Mouse (Mus musculus) forebrain, embryonic 16.5 days (tissue): Measurements from ENCODE around the gene 1700025G04Rik. TPM values are rescaled to one million over a fixed set of nuclear protein-coding genes. Genes with fewer than 3 reads are reported as not detected.
"Not testable (repeated sequence)": the region's sequence is repeated elsewhere in the genome, so short reads cannot be mapped to it uniquely, and the experiment has no call there.

Experiments
- ATAC-seq: fragments of 200-750 bp; cut with Nextera tagmentation; 2 replicates; pipeline ENCODE4 v1.8.0; 2017; ENCODE audit warnings: mild to moderate bottlenecking, moderate library complexity
- H3K27ac ChIP-seq: fragments of 300-500 bp; sonication (generic); 2 replicates; pipeline ENCODE4 v1.5.1; 2014; ENCODE audit warnings: low read length, control low read depth
- H3K27me3 ChIP-seq: fragments of 300-500 bp; sonication (generic); replicated peaks from 2 replicates; pipeline ENCODE4 v1.6.1; 2014; ENCODE audit warnings: low read length; ENCODE audit not compliant: control insufficient read depth, insufficient read depth
- H3K36me3 ChIP-seq: fragments of 300-500 bp; sonication (generic); 2 replicates; pipeline ENCODE4 v1.6.1; 2014; ENCODE audit not compliant: control insufficient read depth, insufficient read depth
- H3K4me1 ChIP-seq: fragments of 300-500 bp; sonication (generic); replicated peaks from 2 replicates; pipeline ENCODE4 v1.6.1; 2014; ENCODE audit warnings: low read length; ENCODE audit not compliant: control insufficient read depth, insufficient read depth
- H3K4me2 ChIP-seq: fragments of 300-500 bp; sonication (generic); 2 replicates; pipeline ENCODE4 v1.6.1; 2014; ENCODE audit warnings: mild to moderate bottlenecking, low read length, control low read depth
- H3K4me3 ChIP-seq: fragments of 300-500 bp; sonication (generic); replicated peaks from 2 replicates; pipeline ENCODE4 v1.5.1; 2014; ENCODE audit warnings: mild to moderate bottlenecking, low read length, control low read depth
- H3K9ac ChIP-seq: fragments of 300-500 bp; sonication (generic); replicated peaks from 2 replicates; pipeline ENCODE4 v1.6.1; 2014; ENCODE audit warnings: low read depth, low read length, control low read depth
- H3K9me3 ChIP-seq: fragments of 300-500 bp; sonication (generic); 2 replicates; pipeline ENCODE4 v1.6.1; 2016; ENCODE audit warnings: low read length; ENCODE audit not compliant: control insufficient read depth
- WGBS: fragments of 180-500 bp; shearing (Covaris S2); extraction: QIAGEN DNeasy Blood & Tissue Kit; methylation state at CpG from one replicate; pipeline ENCODE4 v1.1.7; 2014; 5-methylcytosine and 5-hydroxymethylcytosine counted together
- polyA plus RNA-seq: library from polyadenylated mRNA; unstranded; fragments of >200 nt; fragmentation: Nextera tagmentation; extraction: Ambion mirVana; gene quantifications from 2 replicates; pipeline ENCODE4 v1.2.1, GENCODE M21; 2015

Gene 1700025G04Rik
- polyA plus RNA-seq, 1 experiment from 2014 or later: 31.2 TPM

DNA sequence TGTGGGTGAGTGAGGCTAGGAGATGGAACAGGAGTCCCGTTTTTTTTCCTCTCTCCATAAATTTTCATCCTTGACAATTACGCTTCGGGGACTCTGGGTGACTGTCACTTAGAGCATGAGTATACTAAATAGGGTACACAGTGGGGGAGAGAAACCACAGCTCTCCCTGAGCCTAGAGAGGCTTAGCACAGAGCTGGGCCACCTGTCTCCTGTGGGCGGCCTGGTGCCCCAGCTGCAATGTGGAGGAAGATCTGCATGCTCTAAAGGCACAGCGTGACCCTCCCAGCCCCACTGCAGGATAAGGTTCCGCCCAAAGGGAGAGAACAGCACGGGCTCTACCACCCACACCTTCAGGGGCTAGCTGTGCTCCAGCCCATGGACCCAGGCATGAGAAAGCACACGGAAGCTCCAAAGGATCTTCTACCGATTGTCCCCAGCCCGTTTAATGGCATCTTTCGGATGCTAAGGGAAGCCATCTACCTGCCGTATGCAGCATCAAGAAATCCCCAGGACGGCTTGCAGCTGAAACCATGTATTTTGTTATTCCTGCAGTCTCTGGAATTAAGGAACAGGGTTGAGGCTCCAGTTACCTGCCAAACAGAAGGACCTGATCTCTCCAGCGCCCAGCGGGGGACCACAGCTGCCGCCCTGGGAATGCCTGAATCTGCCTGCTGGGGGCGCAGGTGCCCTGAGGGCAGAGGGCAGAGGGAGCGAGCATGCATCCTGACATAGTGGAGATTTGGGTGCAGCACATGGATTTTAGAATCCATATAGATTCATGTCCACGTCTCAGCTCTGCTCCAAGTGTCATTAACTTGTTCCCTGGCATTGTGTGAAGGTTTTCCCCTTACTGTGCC, 243.8 kb downstream of the 1700025G04Rik start:
- 69% methylated on average over 19 of the region's 19 CpGs for WGBS
- Histone ChIP-seq H3K9me3 (no peaks in the 10 kb centered on the region), H3K27me3 (no peaks in the 10 kb centered on the region), H3K4me1 (no peaks in the 10 kb centered on the region), H3K4me2 (no peak overlapping the region), H3K36me3 (no peaks in the 10 kb centered on the region), H3K9ac (no peak overlapping the region), H3K4me3 (no peak overlapping the region), H3K27ac (no peak overlapping the region)
- ATAC-seq: 0 out of 2 replicates have a peak, but pooled peaks have one; percentile 33

GRCm38 (mm10) chr1:151845252-151845832, 244.6 kb downstream of the 1700025G04Rik start:
- H3K27me3 ChIP-seq: no peaks in the 10 kb centered on the region
- no peaks in the 10 kb centered on the region for H3K36me3 ChIP-seq
- H3K9me3 ChIP-seq: no peaks in the 10 kb centered on the region
- H3K9ac ChIP-seq: no peak overlapping the region
- no peak overlapping the region for H3K27ac ChIP-seq
- no peak overlapping the region for H3K4me2 ChIP-seq
- WGBS: 51% methylated on average over 17 of the region's 17 CpGs
- no peaks in the 10 kb centered on the region for H3K4me1 ChIP-seq
- no peak overlapping the region for H3K4me3 ChIP-seq
- no peak for ATAC-seq

GRCm38 (mm10) chr1:151840345-151840744, 249.6 kb downstream of the 1700025G04Rik start:
- H3K27me3 ChIP-seq: not testable (repeated sequence)
- 93% methylated on average over 1 of the region's 1 CpGs for WGBS

DNA sequence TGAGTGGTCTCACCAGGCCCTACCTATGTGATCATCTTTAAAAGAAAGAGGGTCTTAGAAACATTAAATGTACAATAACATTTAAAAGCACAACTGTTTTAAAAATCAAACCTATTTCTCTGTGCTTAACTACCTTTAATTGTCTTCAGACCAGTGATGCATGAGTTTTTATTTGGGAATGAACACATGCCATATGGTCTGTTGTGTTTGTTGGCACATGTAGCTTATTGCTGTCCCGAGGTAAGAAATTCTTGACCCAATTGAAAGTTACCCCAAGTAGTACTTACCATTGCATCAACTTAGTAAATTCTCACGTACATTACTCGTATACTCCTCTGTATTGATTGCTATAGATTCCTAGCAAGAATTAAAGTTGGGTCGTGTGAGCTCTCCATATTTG, 254.7 kb downstream of the 1700025G04Rik start:
- no peak overlapping the region for H3K4me2 ChIP-seq
- no peak for ATAC-seq
- peaks cover 2% of the 10 kb centered on the region for H3K9me3 ChIP-seq
- 84% methylated on average over 4 of the region's 4 CpGs for WGBS
- H3K27me3 ChIP-seq: no peaks in the 10 kb centered on the region
- no peak overlapping the region for H3K9ac ChIP-seq
- no peak overlapping the region for H3K4me3 ChIP-seq
- no peaks in the 10 kb centered on the region for H3K4me1 ChIP-seq
- no peak overlapping the region for H3K27ac ChIP-seq
- H3K36me3 ChIP-seq: no peaks in the 10 kb centered on the region

More at GRCm38 (mm10) chr1:151840345-151840744, 249.6 kb downstream of the 1700025G04Rik start:
- not testable (repeated sequence) for H3K4me2 ChIP-seq, H3K9ac ChIP-seq, H3K4me3 ChIP-seq, ATAC-seq, H3K27ac ChIP-seq, H3K9me3 ChIP-seq, H3K36me3 ChIP-seq, H3K4me1 ChIP-seq

- WGBS: 85% methylated on average over 3 of the region's 3 CpGs
- H3K4me3 ChIP-seq: no peak overlapping the region
- no peak overlapping the region for H3K4me2 ChIP-seq
These were observed 258.1 kb downstream of the 1700025G04Rik start for GRCm38 (mm10) chr1:151831791-151832190.

DNA sequence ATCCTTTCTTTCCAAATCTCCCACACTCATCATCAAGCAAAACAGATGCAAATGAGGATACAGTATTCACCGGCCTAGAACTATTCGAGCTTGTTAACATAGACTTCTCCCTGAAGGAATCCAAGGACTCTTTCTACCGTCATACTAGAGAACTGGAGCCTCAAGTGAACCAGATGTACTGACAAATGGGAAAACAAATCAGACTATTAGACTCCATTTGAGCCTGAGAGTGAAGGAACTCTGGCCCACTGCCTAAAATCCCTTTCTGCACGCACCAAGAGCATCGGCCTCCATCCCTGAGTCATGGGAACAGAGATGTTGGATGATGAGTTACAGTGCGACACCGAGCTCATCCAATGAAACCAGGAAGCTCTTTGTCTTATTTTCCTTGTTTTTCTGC, 264.9 kb downstream of the 1700025G04Rik start:
- Histone ChIP-seq H3K4me1 (peaks cover 8% of the 10 kb centered on the region), H3K4me3 (no peak overlapping the region), H3K4me2 (no peak overlapping the region), H3K9me3 (no peaks in the 10 kb centered on the region), H3K9ac (no peak overlapping the region), H3K36me3 (no peaks in the 10 kb centered on the region), H3K27ac (no peak overlapping the region), H3K27me3 (no peaks in the 10 kb centered on the region)
- peak; percentile 46; the same call in 1 of the 2 replicates for ATAC-seq
- 39% methylated on average over 7 of the region's 7 CpGs for WGBS

More at GRCm38 (mm10) chr1:151831791-151832190, 258.1 kb downstream of the 1700025G04Rik start:
- Histone ChIP-seq H3K36me3 (no peaks in the 10 kb centered on the region), H3K27ac (no peak overlapping the region), H3K27me3 (no peaks in the 10 kb centered on the region), H3K9me3 (peaks cover 2% of the 10 kb centered on the region), H3K9ac (no peak overlapping the region), H3K4me1 (no peaks in the 10 kb centered on the region)
- no peak for ATAC-seq

DNA sequence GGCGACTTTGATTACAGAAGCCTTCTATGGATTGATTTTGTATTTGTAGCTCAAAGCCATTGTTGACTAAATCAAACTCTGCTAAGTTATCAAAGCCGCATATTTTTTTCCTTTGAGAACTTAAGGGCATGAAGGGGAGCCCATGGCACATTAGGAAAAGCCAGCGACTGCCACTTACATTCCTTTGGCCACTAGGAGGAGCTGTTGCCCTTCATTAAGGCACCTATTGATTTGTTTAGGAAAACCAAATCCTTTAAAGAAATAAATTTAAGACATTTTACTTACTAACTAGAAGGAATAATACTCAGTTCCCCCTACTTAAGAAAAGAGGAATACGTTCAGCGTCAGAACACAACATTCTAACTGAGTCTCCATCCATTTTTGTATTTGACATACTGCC, 269.5 kb downstream of the 1700025G04Rik start:
- no peaks in the 10 kb centered on the region for H3K9me3 ChIP-seq
- H3K27me3 ChIP-seq: no peaks in the 10 kb centered on the region
- no peak overlapping the region for H3K4me3 ChIP-seq
- H3K9ac ChIP-seq: no peak overlapping the region
- peaks cover 8% of the 10 kb centered on the region for H3K4me1 ChIP-seq
- 0 out of 2 replicates have a peak, but pooled peaks have one; percentile 22 for ATAC-seq
- 25% methylated on average over 5 of the region's 5 CpGs for WGBS
- H3K36me3 ChIP-seq: peaks cover 3% of the 10 kb centered on the region; the same call in 1 of the 2 replicates
- no peak overlapping the region for H3K27ac ChIP-seq
- no peak overlapping the region for H3K4me2 ChIP-seq

DNA sequence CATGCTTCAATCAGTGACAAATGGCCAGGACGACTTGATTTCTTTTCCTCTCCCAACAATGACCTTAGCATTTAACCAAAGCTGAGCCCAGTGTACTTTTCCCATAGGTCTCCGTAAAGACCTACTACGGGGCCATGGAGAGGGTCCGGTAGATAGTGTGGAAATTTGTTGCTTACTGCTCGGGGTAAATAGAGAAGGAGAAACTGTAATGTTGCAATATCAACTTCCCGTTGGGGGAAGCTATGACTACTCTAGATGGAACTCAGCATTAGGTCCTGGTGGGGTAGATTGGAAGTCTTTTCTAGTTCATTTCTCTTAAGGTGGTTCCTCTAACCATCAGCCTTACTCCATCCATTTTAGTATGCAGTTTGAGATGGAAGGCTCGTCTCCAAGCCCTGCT, 270.7 kb downstream of the 1700025G04Rik start:
- no peak overlapping the region for H3K9ac ChIP-seq
- no peak overlapping the region for H3K27ac ChIP-seq
- H3K4me1 ChIP-seq: no peaks in the 10 kb centered on the region
- H3K9me3 ChIP-seq: no peaks in the 10 kb centered on the region
- ATAC-seq: no peak
- H3K4me3 ChIP-seq: no peak overlapping the region
- 91% methylated on average over 7 of the region's 7 CpGs for WGBS
- peaks cover 3% of the 10 kb centered on the region; the same call in 1 of the 2 replicates for H3K36me3 ChIP-seq
- H3K4me2 ChIP-seq: no peak overlapping the region
- no peaks in the 10 kb centered on the region for H3K27me3 ChIP-seq

DNA sequence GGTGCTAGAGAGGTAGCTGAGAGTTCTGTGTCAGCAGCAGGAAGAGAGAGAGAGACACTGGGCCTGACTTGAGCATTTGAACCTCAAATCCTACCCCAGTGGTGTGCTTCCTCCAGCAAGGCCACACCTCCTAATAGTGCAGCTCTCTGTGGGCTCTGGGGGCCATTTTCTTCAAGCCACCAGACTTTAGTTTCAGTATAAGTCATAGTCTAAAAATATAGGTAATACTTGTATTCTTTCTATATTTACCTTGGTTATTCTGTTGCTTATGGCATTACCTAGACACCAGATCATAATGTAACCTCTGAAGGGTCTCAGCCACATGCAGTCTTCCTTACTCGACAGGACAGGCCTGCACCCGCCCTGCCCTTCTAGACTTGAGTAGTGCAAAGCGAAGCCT, 273.9 kb downstream of the 1700025G04Rik start:
- no peak overlapping the region for H3K4me2 ChIP-seq
- H3K4me3 ChIP-seq: no peak overlapping the region
- WGBS: 89% methylated on average over 3 of the region's 3 CpGs
- no peak overlapping the region for H3K9ac ChIP-seq
- H3K9me3 ChIP-seq: no peaks in the 10 kb centered on the region
- no peak for ATAC-seq
- H3K27ac ChIP-seq: no peak overlapping the region
- H3K4me1 ChIP-seq: no peaks in the 10 kb centered on the region
- no peaks in the 10 kb centered on the region for H3K27me3 ChIP-seq
- peaks cover 3% of the 10 kb centered on the region; the same call in 1 of the 2 replicates for H3K36me3 ChIP-seq
